Mouse (Mus musculus) brain, embryonic 14.5 days (tissue): ENCODE measurements around the gene Rab22a.

Experiments
- CTCF ChIP-seq: fragments of 200-500 bp; IDR thresholded peaks from 2 replicates; pipeline ENCODE4 v1.5.1; 2012; ENCODE audit warnings: inconsistent platforms, mild to moderate bottlenecking, moderate library complexity, borderline replicate concordance; ENCODE audit not compliant: insufficient read depth, insufficient read length; ENCODE audit errors: extremely low read depth
- POLR2A ChIP-seq: fragments of 200-500 bp; IDR thresholded peaks from 2 replicates; pipeline ENCODE4 v1.6.1; 2012; ENCODE audit warnings: mild to moderate bottlenecking, inconsistent platforms, borderline replicate concordance; ENCODE audit not compliant: poor library complexity, insufficient read depth, insufficient read length, severe bottlenecking; ENCODE audit errors: extremely low read depth

GRCm38 (mm10) chr2:173647197-173647911, 12.2 kb upstream of the Rab22a start:
- TF ChIP-seq CTCF (no peak), POLR2A (no peak)
